Mouse (Mus musculus): Measurements from ENCODE around the gene Nr1h3.

GRCm38 (mm10) chr2:91175490-91175889 is 27.1 kb downstream of the Nr1h3 start:
- no peak for TF ChIP-seq POLR2A (IDR thresholded peaks at IDR 0.05; ENCODE audit: borderline replicate concordance, control insufficient read depth, low read depth, low read length)
- no peak for TF ChIP-seq CTCF (IDR thresholded peaks at IDR 0.05; ENCODE audit: control insufficient read depth, insufficient read depth, low read length)
